Mouse (Mus musculus) midbrain, embryonic 12.5 days (tissue): ENCODE measurements around the gene Gprin1. TPM values are rescaled to one million over a fixed set of nuclear protein-coding genes. Genes with fewer than 3 reads are reported as not detected.

Experiments used
- ATAC-seq: fragments of 200-750 bp; cut with Nextera tagmentation; 2 replicates; pipeline ENCODE4 v1.8.0; 2017; ENCODE audit warnings: low read depth, moderate TSS enrichment, moderate library complexity; ENCODE audit not compliant: low FRiP score
- H3K27ac ChIP-seq: fragments of 300-500 bp; sonication (generic); replicated peaks from 2 replicates; pipeline ENCODE4 v1.5.1; 2016; ENCODE audit warnings: mild to moderate bottlenecking
- H3K27me3 ChIP-seq: fragments of 300-500 bp; sonication (generic); 2 replicates; pipeline ENCODE4 v1.6.1; 2016; ENCODE audit warnings: mild to moderate bottlenecking
- H3K36me3 ChIP-seq: fragments of 300-500 bp; sonication (generic); 2 replicates; pipeline ENCODE4 v1.6.1; 2016
- H3K4me1 ChIP-seq: fragments of 300-500 bp; sonication (generic); 2 replicates; pipeline ENCODE4 v1.6.1; 2016
- H3K4me2 ChIP-seq: fragments of 300-500 bp; sonication (generic); replicated peaks from 2 replicates; pipeline ENCODE4 v1.6.1; 2016; ENCODE audit warnings: mild to moderate bottlenecking, moderate library complexity
- H3K4me3 ChIP-seq: fragments of 300-500 bp; sonication (generic); 2 replicates; pipeline ENCODE4 v1.5.1; 2016; ENCODE audit warnings: mild to moderate bottlenecking
- H3K9ac ChIP-seq: fragments of 300-500 bp; sonication (generic); replicated peaks from 2 replicates; pipeline ENCODE4 v1.6.1; 2016; ENCODE audit warnings: mild to moderate bottlenecking, moderate library complexity
- H3K9me3 ChIP-seq: fragments of 300-500 bp; sonication (generic); 2 replicates; pipeline ENCODE4 v1.6.1; 2016; ENCODE audit warnings: mild to moderate bottlenecking
- WGBS: fragments of 180-500 bp; shearing (Covaris S2); methylation state at CpG from one replicate; pipeline ENCODE4 v1.1.7; 2016; 5-methylcytosine and 5-hydroxymethylcytosine counted together
- polyA plus RNA-seq: library from polyadenylated mRNA; unstranded; fragments of >200 nt; fragmentation: Nextera tagmentation; extraction: Ambion mirVana; gene quantifications from 2 replicates; pipeline ENCODE4 v1.2.1, GENCODE M21; 2016

Gprin1 gene
- polyA plus RNA-seq, 1 experiment from 2014 or later: 12.6 TPM

GRCm38 (mm10) chr13:54758045-54758755, 8.5 kb upstream of the Gprin1 start:
- peak; percentile 77 for ATAC-seq
- Histone ChIP-seq H3K9ac (peak overlapping the region; percentile 50; the same call in 1 of the 2 replicates), H3K36me3 (no peaks in the 10 kb centered on the region), H3K27me3 (peaks cover 66% of the 10 kb centered on the region), H3K27ac (peak overlapping the region; percentile 88), H3K4me1 (peaks cover 50% of the 10 kb centered on the region), H3K9me3 (no peaks in the 10 kb centered on the region), H3K4me3 (peak overlapping the region; percentile 41), H3K4me2 (peak overlapping the region; percentile 81)
- under 1% methylated on average over 43 of the region's 43 CpGs for WGBS

GRCm38 (mm10) chr13:54757093-54757830, 7.6 kb upstream of the Gprin1 start:
- 40% methylated on average over 9 of the region's 10 CpGs for WGBS
- no peak for ATAC-seq
- H3K9me3 ChIP-seq: no peaks in the 10 kb centered on the region
- peak overlapping the region; percentile 50 for H3K9ac ChIP-seq
- H3K4me3 ChIP-seq: peak overlapping the region; percentile 41
- H3K4me1 ChIP-seq: peaks cover 50% of the 10 kb centered on the region
- peak overlapping the region; percentile 81 for H3K4me2 ChIP-seq
- peak overlapping the region; percentile 88 for H3K27ac ChIP-seq
- no peaks in the 10 kb centered on the region for H3K36me3 ChIP-seq
- H3K27me3 ChIP-seq: peaks cover 64% of the 10 kb centered on the region

- H3K27ac ChIP-seq: no peak overlapping the region
- H3K4me3 ChIP-seq: no peak overlapping the region
- H3K27me3 ChIP-seq: peaks cover 66% of the 10 kb centered on the region
- no peaks in the 10 kb centered on the region for H3K36me3 ChIP-seq
- WGBS: 90% methylated on average over 8 of the region's 8 CpGs
- H3K9ac ChIP-seq: no peak overlapping the region
- H3K4me1 ChIP-seq: peaks cover 50% of the 10 kb centered on the region
- H3K4me2 ChIP-seq: no peak overlapping the region
- no peaks in the 10 kb centered on the region for H3K9me3 ChIP-seq
- ATAC-seq: no peak
These were observed 6.6 kb upstream of the Gprin1 start for GRCm38 (mm10) chr13:54756156-54756712.

GRCm38 (mm10) chr13:54755201-54755830, 5.6 kb upstream of the Gprin1 start:
- H3K27ac ChIP-seq: peak overlapping the region; percentile 66
- peaks cover 65% of the 10 kb centered on the region for H3K27me3 ChIP-seq
- 19% methylated on average over 9 of the region's 9 CpGs for WGBS
- peak overlapping the region; percentile 11; the same call in 1 of the 2 replicates for H3K4me2 ChIP-seq
- no peak overlapping the region for H3K4me3 ChIP-seq
- no peaks in the 10 kb centered on the region for H3K9me3 ChIP-seq
- H3K36me3 ChIP-seq: no peaks in the 10 kb centered on the region
- H3K9ac ChIP-seq: no peak overlapping the region
- ATAC-seq: no peak
- peaks cover 49% of the 10 kb centered on the region for H3K4me1 ChIP-seq

- Histone ChIP-seq H3K9me3 (no peaks in the 10 kb centered on the region), H3K27ac (no peak overlapping the region; the same call in 1 of the 2 replicates), H3K27me3 (peaks cover 63% of the 10 kb centered on the region), H3K9ac (no peak overlapping the region), H3K4me3 (no peak overlapping the region), H3K4me2 (no peak overlapping the region), H3K4me1 (peaks cover 44% of the 10 kb centered on the region), H3K36me3 (no peaks in the 10 kb centered on the region)
- no peak for ATAC-seq
- 49% methylated on average over 12 of the region's 12 CpGs for WGBS
These were observed 4.8 kb upstream of the Gprin1 start for GRCm38 (mm10) chr13:54754169-54755080.

GRCm38 (mm10) chr13:54753733-54754132, 4.1 kb upstream of the Gprin1 start:
- WGBS: 68% methylated on average over 6 of the region's 6 CpGs
- peaks cover 58% of the 10 kb centered on the region for H3K27me3 ChIP-seq
- no peak overlapping the region for H3K9ac ChIP-seq
- H3K9me3 ChIP-seq: no peaks in the 10 kb centered on the region
- H3K27ac ChIP-seq: no peak overlapping the region
- H3K4me1 ChIP-seq: peaks cover 42% of the 10 kb centered on the region
- no peak for ATAC-seq
- H3K4me2 ChIP-seq: no peak overlapping the region
- no peak overlapping the region for H3K4me3 ChIP-seq
- no peaks in the 10 kb centered on the region for H3K36me3 ChIP-seq

GRCm38 (mm10) chr13:54752656-54753055, 3.0 kb upstream of the Gprin1 start:
- Histone ChIP-seq H3K4me1 (peaks cover 47% of the 10 kb centered on the region), H3K9me3 (no peaks in the 10 kb centered on the region), H3K27me3 (peaks cover 66% of the 10 kb centered on the region), H3K9ac (no peak overlapping the region), H3K36me3 (no peaks in the 10 kb centered on the region), H3K27ac (no peak overlapping the region), H3K4me3 (no peak overlapping the region), H3K4me2 (no peak overlapping the region)
- WGBS: 75% methylated on average over 10 of the region's 10 CpGs
- no peak for ATAC-seq

GRCm38 (mm10) chr13:54750699-54751098, 1.0 kb upstream of the Gprin1 start:
- Histone ChIP-seq H3K27ac (no peak overlapping the region), H3K36me3 (no peaks in the 10 kb centered on the region), H3K4me3 (no peak overlapping the region), H3K9me3 (no peaks in the 10 kb centered on the region), H3K4me1 (peaks cover 59% of the 10 kb centered on the region), H3K4me2 (no peak overlapping the region), H3K9ac (no peak overlapping the region), H3K27me3 (peaks cover 59% of the 10 kb centered on the region)
- 2% methylated on average over 8 of the region's 8 CpGs for WGBS
- ATAC-seq: no peak

- peak overlapping the region; percentile 82 for H3K4me3 ChIP-seq
- peak overlapping the region; percentile 82 for H3K9ac ChIP-seq
- peak overlapping the region; percentile 78 for H3K4me2 ChIP-seq
- WGBS: 1% methylated on average over 44 of the region's 100 CpGs
- H3K27me3 ChIP-seq: peaks cover 51% of the 10 kb centered on the region
- peak; percentile 87 for ATAC-seq
- 0 out of 2 replicates have a peak, but pooled peaks cover 2% of the 10 kb centered on the region for H3K36me3 ChIP-seq
- H3K27ac ChIP-seq: peak overlapping the region; percentile 85
- H3K4me1 ChIP-seq: peaks cover 50% of the 10 kb centered on the region
- no peaks in the 10 kb centered on the region for H3K9me3 ChIP-seq
These were observed 412 bp downstream of the Gprin1 start for GRCm38 (mm10) chr13:54749061-54749863.

GRCm38 (mm10) chr13:54748721-54749060, 983 bp downstream of the Gprin1 start:
- peak; percentile 21 for ATAC-seq
- peaks cover 44% of the 10 kb centered on the region for H3K4me1 ChIP-seq
- H3K9ac ChIP-seq: peak overlapping the region; percentile 82
- 33% methylated on average over 10 of the region's 10 CpGs for WGBS
- peak overlapping the region; percentile 85 for H3K27ac ChIP-seq
- peak overlapping the region; percentile 78 for H3K4me2 ChIP-seq
- peak overlapping the region; percentile 82 for H3K4me3 ChIP-seq
- peaks cover 47% of the 10 kb centered on the region for H3K27me3 ChIP-seq
- no peaks in the 10 kb centered on the region for H3K9me3 ChIP-seq
- H3K36me3 ChIP-seq: 0 out of 2 replicates have a peak, but pooled peaks cover 5% of the 10 kb centered on the region
